Mouse (Mus musculus) kidney, adult 11 months (tissue): Measurements from ENCODE around the gene Gm5724.

Experiments
- DNase-seq: peaks from one replicate; pipeline ENCODE4 v3.0.0; 2022

Gene Gm5724

DNA sequence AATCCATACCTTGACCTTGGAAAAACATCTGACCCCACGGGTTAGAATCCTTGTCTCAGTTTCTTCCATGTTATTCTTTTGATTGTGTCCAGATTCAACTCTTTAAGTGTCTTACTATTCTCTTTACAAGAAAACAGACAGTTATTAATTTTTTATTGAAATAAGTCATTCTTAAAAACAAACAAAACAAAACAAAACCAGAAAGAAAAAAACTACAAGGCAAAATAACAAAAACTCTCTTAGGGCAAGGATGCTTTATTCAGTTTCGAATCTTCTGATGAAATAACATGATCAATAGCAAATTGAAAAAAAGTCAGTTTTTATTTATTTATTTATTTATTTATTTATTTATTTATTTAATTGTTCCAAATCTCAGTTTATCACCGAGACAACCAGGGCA, at the start of gene Gm5724:
Gene Gm5724, minus strand, starts transcription at position 101 of the 400 bp plus-strand sequence.
- no peak for DNase-seq

DNA sequence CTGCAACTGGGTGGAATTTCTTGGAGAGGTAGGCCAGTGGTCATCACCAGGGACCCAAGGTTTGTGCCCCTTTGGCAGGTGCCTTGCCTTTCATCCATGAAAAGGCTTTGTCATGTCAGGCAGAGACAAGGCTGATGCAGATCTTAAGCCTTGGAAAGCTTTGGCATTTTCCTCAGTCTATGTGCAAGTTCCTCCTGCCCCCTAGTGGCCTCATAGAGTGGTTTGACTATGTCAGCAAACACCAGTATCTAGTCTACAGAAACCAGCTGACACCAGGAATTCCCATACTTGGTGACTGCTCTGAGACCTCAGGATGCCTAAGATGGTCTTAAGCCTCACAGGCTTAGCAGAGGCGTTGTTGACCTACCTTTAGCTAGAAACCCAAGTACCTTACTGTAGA, 24.2 kb upstream of the Gm5724 start:
- peak; percentile 2 for DNase-seq

DNA sequence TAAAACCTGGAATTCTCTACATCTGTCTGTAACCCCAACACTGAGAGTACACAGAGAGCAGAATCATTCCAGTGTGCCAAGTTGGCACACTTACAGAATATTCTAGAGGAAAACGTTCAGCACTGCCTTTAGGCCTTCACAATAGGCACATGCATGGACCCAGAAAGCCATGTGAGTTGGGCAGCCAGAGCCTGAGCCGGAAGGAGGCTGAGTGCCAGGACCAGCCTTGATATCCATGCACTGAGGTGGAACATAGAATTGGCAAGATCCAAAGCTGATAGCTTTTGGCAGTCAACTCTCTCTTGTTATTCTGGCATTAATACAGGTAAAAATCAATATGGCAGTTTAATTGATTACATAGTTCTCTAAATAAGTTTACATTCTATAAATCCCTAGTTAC, 866 bp upstream of the Gm5724 start:
- peak; percentile 2 for DNase-seq

DNA sequence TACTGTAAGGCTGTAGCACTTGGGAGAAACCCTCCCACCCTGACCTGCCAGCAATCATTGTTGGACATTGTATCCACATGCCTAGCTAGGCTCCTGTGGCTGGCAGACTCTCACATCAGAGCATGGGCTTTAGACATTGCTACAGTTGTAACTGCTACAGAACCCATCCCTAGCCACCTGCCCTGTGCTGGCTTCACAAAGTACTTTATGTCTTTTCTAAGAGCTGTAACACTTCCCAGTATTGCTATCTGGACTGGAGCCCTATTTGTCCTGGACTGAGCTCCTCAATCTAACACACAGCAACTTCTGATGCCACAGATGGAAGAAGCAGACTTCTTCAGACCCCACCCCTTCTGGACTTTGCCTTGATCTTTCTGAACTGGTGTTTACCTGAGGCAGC, 82.4 kb downstream of the Gm5724 start:
- no peak for DNase-seq

DNA sequence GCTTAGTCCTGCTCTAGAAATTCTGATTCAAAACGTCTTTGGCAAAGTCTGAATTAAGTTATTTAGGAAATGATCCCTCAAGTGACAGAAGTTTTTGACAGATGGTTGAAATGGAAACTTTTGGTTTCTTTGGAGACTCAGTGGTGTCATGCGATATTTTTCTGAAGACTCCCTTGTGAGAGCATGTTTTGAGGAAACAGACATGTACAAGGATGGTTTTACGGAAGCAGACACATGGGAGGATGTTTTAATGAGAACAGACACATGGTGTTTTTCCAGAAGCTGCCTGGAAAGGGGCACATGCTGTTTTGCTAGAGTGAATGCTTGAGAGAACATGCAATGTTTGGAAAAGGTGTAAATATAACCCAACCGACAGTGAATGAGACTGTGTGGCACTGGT, 86.6 kb downstream of the Gm5724 start:
- DNase-seq: no peak
